Mouse (Mus musculus) bone marrow, adult 2 months (tissue): ENCODE data around the gene Gfer.

ENCODE experiments used
- CTCF ChIP-seq: fragments of 200-500 bp; IDR thresholded peaks from 2 replicates; pipeline ENCODE4 v1.5.1; 2011; ENCODE audit warnings: low read length, control low read depth; ENCODE audit not compliant: control insufficient read depth, insufficient read depth
- POLR2A ChIP-seq: fragments of 200-500 bp; IDR thresholded peaks from 2 replicates; pipeline ENCODE4 v1.6.1; 2011; ENCODE audit warnings: low read depth, mild to moderate bottlenecking, control low read depth, low read length, borderline replicate concordance; ENCODE audit not compliant: control insufficient read depth

DNA sequence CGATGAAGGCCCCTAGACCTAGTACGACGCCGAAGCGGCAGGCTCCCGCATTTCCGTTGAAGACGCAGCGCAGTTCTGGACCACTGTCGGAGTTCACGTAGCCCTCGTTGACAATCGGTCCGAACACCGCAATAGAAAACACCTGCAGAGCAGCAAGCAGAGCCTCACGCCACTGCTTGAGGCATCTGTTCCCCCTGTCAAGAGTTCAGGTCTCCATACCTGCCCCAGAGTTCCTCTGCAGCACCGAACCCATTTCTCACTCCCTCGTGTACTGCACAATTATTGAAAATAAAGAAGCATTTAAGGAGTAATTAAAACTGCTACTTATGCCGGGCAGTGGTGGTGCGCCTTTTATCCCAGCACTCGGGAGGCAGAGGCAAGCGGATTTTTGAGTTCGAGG is 8.4 kb downstream of the Gfer start:
- TF ChIP-seq CTCF (no peak), POLR2A (no peak)
